Mouse (Mus musculus) monocyte, adult 2 months (primary cell): ENCODE results near the gene Iqck.
A peak's percentile ranks its signal among the peaks of the same experiment; 100 is the strongest.

ENCODE experiments used
- DNase-seq, 2 experiments: peaks; one replicate each; pipeline ENCODE4 v3.0.0; 2022; ENCODE audit warnings: low spot score in 2 of 2, low read depth in 1 of 2

Iqck gene

DNA sequence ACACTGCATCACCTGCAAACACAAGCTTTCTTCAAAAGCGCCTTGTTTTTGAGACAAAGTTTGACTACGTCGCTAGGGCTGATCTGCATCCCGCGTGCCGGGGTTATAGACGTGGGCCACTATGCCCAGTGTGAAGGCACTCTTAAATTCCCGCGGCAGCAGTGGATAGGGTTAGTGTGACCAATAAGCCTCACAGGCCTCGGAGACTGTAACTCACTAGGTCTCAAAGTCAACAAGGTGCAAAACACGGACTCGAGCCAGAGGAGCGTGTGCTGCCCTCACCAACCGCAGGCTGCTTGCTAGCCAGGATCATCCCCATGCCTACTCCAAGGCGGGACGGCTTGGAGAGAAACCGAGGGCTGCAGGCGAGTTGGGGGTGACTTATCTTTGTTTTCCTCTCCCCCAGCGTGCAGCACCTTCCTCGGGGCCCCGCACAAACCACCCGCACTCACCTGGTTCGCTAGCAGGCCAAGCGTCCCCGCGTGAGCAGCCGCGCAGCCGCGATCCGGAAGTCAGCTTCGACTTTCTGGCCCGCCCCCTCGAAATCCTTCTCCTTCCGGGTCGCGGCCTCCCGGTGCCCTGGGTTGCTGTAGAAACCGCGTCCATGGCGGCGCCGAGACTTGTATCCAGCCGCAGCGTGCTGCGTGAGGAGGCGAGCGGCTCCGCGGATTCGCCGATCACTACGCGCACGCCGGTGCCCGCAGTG, at the start of gene Iqck:
Gene Iqck (plus strand): TSS at position 582 of the 706 bp plus-strand sequence.
- DNase-seq, result peak; percentile 58 to 78

DNA sequence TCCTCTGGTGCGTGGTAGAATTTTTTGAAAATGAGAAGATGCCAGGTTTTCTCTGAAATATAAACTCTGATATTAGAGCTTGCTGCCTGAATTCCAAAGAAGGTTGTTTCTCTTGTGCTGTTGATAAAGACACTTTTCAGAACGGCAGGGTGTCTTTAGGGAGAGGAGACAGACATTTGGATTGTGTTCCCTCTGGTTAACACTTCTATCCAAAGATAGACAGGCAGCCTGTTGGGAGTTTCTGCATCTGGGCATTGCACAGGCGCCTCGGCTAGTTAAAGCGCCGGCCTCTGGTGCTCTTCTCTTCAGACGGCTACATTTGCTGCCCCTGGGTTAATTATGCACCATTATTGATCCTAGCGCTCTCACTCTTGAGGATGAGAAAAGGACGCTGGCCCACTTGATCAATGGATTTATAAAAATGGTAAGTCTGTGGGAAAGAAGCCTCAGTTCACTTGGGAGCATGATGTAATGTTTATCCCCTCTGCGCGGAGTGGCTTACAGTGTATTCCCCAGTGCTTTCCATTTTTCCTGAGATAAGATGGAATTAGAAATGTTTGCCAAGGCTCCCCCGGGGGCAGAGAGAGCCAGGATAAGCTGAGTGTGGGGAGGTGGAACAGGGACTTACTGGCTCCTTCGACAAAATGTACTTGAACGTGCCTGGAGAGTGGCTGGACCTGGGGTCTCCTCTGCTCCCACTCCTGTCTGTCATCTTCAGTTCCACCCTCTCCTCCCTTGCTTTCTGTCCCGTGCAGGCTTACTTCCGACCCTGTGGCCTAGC, 48.7 kb upstream of the Iqck start:
- DNase-seq, result no peak

DNA sequence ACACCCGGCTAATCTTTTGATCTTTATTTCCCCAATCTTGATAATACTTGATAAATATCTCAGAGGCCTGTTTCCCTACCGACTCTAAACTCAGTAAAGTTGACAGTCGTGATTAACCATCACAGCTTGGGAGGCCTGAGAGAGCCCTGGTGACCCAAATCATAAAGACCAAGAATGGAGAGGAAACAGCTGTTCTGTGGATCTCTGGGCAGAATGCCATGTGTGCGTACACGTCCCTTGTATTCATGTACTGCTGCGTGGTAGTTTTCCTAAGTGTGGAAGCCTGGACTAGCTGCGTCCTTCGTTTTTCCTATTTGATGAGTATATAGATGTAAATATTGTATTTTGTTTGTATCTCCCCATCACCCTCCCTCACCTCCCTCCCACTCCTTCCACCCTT, 47.7 kb upstream of the Iqck start:
- DNase-seq, result no peak

DNA sequence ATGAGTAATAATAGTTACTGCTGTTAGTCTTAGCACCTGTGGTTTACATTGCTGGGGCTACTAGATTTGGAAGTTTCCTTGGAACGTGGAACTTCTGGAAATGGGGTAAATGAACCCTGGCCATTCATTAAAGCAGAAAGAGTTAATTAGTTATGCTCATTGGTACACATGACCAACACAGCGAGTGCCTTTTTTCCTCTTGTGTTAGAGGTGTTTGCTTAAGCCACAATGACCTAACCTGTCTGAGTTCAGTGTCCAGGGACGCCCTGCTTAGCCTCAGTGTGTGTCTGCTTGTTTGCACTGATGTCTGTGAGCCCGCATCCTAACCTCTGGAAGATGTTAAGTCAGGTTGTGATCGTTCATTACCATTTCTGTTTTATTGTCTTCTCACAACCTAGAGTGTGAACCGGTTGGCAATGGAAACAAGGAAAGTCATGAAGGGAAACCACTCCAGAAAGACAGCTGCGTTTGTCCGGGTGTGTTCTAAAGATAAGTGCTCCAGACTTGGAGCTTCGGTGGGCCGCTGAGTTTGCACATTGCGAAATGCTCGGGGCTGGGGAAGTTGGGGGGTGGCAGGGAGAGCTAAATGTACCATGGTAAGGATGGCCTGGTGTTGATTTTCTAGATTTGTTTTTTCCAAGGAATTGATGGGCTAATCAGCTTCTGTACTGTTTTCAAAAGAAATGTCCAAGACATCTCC, 44.0 kb upstream of the Iqck start:
- DNase-seq, result no peak

DNA sequence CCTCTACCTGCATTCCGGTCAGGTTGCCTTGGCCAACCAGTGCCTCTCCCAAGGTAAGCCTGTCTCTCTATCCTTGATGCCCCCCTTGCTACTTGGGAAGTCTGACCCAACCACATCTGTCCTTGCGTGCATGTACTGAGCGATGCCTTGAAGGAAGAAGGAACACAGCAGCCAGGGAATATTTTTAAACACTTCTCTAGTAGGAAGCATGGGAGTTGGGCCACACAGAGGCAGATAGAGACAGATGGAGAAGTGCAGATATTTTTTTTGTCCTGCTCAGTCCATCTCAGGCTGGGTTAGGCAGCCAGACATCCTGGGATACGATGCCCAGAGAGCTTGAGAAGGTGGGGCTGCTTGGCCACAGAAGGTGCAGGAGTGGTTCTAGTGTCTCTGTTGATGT, 42.0 kb upstream of the Iqck start:
- no peak for DNase-seq

DNA sequence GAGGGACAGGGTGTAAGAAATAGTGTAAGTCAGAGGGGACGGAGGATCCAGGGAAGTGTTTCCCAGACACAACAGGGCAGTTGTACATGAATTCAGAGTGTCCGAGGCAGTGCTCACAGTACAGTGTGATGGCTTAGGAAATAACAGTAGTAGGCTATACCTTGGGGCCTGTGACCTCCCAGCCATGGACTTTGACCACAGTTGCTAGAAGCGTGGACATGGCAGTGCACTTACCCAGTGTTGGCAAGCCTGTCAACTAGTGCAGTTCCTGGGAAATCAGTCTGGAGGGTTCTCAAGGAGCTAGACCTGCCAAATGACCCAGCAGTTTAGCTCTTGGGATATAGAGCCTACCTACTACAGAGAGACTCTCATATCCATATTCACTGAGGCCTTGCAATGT, 39.3 kb upstream of the Iqck start:
- no peak for DNase-seq

DNA sequence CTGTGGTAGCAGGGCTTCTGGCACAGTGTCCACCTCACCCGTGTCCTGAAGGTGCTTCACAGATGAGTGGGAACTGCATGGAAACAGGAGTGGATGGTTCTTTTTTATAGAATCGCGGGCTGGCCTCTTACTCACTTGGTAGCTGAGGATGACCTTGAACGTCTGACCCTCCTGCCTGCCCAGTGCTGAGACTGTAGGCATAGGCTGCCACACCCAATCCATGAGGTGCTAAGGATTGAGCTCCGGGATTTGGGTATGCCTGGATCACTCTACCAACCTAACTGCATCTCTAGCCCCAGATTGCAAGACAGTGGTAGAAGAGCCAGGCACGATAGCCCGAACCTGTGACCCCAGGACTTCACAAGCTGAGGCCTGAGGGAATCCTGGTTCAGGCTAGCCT, 37.8 kb upstream of the Iqck start:
- no peak for DNase-seq

DNA sequence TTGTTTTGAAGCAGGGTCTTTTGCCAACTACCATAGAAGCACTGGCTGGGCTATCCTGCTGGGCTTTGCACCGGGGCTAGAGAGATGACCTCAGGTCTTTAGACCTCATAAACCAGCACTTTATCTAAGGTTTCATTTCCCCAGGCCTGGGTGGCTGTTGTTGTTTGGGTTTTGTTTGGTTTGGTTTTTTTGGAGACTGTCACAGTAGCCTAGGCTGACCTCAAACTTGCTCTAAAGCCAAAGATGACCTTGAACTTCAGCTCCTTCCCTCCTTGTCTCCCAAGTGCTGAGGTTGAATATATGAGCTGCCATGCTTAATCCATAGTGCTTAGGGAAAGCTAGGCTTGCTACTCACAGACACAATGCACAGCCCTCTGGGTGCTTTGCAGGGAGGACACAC, 35.9 kb upstream of the Iqck start:
- no peak for DNase-seq

DNA sequence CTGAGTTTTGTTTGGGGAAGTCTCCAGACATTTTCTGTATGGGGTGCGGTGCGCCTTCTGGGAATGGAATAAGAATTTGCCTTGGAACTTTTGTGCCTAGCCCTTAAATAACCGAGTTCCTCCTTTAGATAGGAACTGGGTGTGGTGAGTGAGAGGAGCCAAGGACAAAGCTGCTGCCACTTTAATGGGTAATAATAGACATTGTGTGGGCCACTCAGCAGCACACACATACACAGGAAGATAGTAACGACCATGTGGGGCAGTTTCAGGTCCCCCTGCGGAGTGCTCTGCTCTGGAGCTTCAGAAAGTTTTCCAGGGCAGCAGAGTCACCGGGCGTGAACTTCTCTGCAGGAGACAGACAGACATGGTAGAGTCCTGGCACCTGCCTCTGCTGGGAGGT, 34.2 kb upstream of the Iqck start:
- no peak for DNase-seq

DNA sequence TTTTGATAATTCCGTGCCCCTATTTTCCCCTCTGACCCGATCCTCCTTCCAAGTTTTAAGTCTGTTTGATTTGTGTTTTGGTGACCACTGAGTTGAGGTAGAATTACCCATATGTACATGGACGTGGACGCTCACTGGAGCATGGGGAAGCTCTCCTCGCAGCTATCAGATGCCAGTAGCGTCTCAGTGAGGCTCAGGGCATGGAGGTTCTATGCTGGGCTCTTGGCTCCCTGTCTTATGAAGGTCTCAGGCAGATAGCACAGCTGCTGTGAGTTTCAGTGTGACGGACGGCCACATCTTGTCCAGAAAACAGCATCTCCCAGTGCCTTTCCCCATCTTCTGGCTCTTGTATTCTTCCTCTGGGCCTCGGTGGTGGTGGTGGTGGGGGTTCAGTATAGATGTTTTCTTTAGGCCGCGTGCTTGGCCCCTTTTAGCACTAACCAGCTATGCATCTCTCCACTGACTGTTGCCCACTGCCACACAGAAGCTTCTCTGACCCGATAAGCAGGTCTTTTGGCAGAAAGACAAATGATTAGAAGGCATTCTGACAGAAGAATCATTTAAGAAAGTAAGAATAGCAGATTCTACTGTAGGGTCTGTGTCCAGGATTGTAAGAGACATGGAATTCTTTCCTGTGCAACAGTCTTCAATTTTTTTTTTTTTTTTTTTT, 33.5 kb upstream of the Iqck start:
- no peak for DNase-seq

DNA sequence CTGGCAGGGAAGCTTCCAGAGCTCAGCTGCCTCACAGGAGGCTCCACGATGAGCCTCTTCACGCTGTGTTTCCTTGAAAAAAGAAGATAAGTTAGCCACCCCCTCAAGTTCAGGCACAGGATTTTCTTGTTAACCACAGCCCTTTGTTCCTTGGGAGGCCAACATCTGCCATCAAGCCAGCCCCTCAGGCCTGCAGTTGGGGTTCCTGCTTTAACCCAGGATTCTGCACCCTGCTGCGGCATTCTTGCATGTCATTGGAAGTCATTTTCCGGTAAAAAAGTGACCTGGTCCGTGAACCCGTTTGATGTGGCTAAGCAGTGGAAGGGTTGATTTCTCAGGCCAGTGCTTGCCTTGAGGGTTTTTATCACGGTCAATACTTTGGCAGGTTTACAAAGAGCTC, 31.1 kb upstream of the Iqck start:
- DNase-seq, result no peak

DNA sequence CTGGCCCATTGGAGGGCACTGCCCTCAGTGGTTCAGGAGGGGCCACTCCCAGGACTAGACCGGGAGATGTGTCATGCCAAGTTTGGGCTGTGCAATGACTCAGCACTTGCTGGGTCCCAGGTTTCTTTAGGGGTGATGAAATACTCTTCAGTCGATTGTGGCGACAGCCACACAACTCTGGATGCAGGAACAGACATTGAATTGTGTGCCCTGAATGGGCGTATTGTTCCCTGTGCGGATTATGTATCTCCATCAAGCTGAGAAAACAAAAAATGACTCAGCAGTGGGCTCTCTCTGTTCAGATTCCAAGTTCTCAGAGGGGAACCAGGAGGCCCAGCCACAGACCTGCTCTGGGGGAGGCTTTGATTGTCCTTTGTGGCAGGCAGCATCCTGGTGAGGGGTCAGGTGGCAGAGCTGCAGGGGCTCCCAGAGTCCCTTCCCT, 27.6 kb upstream of the Iqck start:
- DNase-seq, result no peak

DNA sequence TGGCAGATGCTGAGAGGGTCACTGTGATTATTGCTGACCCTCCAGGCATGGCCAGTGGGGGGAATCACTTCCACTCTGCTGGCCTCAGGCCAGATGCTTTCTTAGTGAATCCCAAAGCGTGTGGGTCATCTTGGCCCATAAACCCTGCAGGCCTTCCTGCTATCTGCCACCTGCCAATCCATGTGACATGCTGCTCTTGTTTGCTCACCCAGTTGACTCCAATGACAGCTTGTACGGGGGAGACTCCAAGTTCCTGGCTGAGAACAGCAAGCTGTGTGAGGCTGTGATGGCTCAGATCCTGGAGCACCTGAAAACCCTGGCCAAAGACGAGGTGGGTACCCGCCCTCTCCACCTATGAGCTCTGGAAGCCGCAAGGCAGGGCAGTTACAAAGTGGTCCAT, 17.7 kb upstream of the Iqck start:
- DNase-seq, result no peak

DNA sequence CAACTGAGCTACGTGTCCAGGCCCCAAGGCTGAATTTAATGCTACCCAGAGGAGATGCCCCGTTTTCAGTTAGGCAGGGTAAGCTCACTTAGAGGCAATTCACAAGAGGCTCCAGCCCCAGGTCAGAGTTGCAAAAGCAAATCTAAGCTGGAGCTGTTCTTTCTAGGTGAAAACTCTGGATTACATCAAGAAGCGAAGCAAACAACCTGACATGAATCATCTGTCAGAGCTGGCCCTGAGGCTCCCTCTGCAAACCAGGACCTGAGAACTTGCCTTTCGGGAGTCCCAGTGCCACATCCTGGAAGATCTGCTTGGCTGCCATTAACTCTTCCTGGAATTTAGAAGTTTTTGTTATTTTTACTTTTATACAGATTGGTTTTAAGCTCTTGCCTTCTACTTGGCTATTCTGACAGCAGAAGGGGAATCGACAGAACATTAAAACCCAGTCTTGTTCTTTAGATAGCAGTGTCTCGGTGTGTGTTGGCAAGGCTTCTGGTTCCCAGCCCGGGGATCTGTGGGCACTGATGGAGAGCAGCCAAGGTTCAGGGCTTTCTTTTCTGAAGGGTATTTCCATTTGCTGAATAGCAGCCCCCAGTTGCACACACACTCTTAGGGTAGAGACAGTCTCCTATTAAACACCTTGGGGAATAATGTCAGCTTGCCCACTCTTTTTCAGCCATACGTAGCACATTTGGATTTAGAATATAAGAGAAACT, 14.4 kb upstream of the Iqck start:
- no peak for DNase-seq

DNA sequence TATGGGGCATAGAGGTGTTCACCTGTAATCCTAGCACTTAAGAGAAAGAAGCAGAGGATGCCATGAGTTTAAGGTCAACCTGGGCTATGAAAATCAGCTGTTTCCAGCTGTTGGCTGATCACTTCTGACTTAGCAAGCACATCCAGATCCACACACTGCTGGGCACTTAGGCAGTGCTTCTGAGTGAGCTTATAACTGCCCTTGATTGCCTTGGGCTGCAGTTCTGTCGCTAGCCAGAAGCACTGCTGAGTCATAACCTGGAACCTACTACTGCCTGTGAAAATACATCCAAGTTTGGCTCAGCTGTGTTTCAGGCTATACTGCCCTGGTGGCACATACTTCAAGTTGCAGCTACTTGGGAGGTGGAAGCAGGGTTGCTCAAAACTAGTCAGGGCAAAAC, 13.8 kb upstream of the Iqck start:
- DNase-seq, result no peak

DNA sequence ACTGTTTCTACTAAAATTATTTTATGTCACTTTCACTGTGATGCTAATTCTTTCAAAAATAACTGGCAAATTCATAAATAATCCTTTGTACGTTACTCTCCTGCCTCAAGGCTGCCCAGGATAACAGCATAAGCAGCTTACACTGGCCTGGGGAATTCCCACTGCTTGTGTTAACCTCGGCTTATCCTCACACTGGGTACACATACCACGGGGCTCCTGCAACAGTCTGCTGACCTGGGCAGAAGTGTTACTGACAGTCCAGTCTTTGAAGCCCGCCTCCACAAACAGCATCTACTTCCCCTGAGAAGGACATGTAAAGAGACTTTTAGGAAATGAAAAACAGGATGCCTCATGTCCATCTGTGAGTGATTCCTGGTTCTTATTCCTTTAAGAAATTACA, 12.6 kb upstream of the Iqck start:
- DNase-seq, result no peak

DNA sequence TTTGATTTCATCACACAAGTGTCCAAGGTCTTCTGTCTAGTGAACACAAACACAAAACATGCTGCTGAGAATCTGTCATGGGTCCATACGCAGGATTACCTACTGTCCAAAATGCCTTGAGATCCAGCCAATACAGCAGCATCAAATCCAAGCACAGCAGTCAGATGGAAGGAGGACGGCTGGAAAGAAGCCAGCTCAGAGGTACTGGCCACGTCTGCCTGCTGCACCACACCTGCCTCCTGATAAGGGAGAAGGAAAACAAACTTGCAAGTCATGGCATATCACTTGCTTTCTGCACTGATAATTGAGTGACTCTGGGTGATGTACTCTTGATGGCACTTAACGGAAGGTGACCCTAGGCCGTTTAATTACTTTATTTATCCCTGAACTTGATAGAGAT, 10.4 kb upstream of the Iqck start:
- no peak for DNase-seq

DNA sequence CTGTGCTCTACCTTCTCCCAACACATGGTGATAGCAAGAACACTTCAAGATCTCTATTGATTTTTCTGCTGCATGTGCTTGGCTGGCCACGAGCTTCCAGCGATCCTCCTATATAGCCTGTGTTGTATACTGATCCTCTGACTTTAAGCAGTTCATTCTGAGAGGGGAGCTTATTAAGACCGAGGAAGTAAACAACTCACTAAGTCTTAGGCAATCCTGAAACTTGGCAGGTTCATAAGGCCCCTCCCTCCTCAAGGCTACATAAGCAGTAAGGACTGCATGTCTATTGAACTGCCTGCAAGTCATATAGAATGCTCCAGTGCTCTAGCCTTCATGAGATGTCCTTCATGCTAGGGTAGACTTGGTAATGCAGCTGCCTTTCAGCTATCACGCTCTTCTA, 9.2 kb upstream of the Iqck start:
- DNase-seq, result no peak

DNA sequence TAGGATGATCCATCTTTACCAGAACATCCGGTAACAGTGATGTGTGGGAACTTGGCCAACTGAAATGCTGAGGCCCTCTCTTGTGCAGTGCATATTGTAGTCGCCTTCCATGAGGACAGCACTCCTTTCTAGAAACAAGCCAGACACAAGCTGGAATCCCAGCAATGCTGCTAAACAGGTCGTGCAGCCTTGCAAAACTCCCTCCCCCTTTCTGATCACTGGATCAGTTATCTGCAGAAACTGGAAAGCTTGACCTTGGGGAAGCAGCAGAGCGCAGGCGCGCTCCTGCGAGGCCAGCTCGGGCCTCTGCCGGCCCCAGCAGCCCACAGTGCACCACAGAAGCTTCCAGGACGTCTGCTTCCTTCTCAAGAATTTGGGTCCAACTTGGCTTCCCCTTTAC, 6.8 kb upstream of the Iqck start:
- no peak for DNase-seq

DNA sequence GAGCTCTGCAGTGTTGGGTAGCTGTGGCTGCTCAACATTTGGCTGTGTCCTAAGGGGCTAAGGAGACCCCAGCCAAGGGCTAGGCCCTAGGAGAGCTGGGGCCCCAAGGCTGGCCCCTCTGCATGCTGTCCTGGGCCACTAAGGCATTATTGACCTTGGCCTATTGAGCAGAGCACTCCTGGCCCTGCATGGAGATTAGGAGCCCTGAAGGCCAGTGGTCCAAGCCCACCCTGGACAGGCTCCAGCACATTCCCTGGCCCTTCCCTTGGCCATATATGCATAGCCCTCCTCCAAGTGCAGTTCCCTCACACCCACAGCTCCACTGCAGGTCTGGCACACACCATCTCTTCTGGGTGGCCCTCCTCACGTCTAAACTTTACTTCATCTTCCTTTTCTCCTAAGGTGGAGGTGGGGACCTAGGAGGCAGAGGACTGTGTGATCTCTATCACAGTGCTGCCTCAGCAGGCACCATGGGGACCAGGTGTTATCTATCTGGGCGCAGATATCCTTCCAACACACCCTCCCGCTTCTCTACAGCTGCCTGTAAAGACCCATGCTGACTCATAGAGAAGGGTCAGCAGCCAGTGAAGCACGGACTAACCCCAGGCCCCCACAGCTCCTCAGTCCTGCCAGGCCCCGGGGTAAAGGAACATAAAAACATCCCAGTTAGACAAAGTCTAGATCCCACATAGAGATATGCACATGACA, 5.9 kb upstream of the Iqck start:
- DNase-seq, result no peak
